Mouse (Mus musculus) c-Kit-positive CD71-positive TER-119-negative erythroid progenitor cells, embryonic 14.5 days (primary cell): Measurements from ENCODE around the gene Pkd1l1.

Experiments used
- DNase-seq: peaks from one replicate; pipeline ENCODE4 v3.0.0-alpha.2; 2013; ENCODE audit warnings: low read depth

Gene Pkd1l1

GRCm38 (mm10) chr11:8821403-8821802 is 151.7 kb downstream of the Pkd1l1 start:
- peak; percentile 13 for DNase-seq

GRCm38 (mm10) chr11:8817376-8817775 is 155.7 kb downstream of the Pkd1l1 start:
- DNase-seq, result no peak

- DNase-seq, result no peak
Measured at GRCm38 (mm10) chr11:8814097-8814790, 158.8 kb downstream of the Pkd1l1 start.

GRCm38 (mm10) chr11:8811506-8812100 is 161.5 kb downstream of the Pkd1l1 start:
- no peak for DNase-seq

- no peak for DNase-seq
Measured at GRCm38 (mm10) chr11:8809644-8810043, 163.4 kb downstream of the Pkd1l1 start.

- DNase-seq, result no peak
Measured at GRCm38 (mm10) chr11:8807009-8807408, 166.1 kb downstream of the Pkd1l1 start.

- no peak for DNase-seq
Measured at GRCm38 (mm10) chr11:8804178-8804577, 168.9 kb downstream of the Pkd1l1 start.

- no peak for DNase-seq
Measured at GRCm38 (mm10) chr11:8797486-8797885, 175.6 kb downstream of the Pkd1l1 start.

GRCm38 (mm10) chr11:8795031-8795430 is 178.0 kb downstream of the Pkd1l1 start:
- DNase-seq, result no peak

- DNase-seq, result no peak
Measured at GRCm38 (mm10) chr11:8792146-8792545, 180.9 kb downstream of the Pkd1l1 start.

GRCm38 (mm10) chr11:8789186-8789585 is 183.9 kb downstream of the Pkd1l1 start:
- no peak for DNase-seq

GRCm38 (mm10) chr11:8787604-8788003 is 185.5 kb downstream of the Pkd1l1 start:
- no peak for DNase-seq

GRCm38 (mm10) chr11:8784413-8784812 is 188.7 kb downstream of the Pkd1l1 start:
- DNase-seq, result no peak

GRCm38 (mm10) chr11:8782141-8782465 is 191.0 kb downstream of the Pkd1l1 start:
- no peak for DNase-seq

GRCm38 (mm10) chr11:8781308-8782140 is 191.5 kb downstream of the Pkd1l1 start:
- DNase-seq, result no peak

GRCm38 (mm10) chr11:8779427-8779826 is 193.6 kb downstream of the Pkd1l1 start:
- no peak for DNase-seq
